In genomic region chr14:57315551-57315950, GRCm38 (mm10) we compare ENCODE assay signal across 13 mouse cellular contexts.
DNase-seq lines count a peak whose midpoint lies in the region; ATAC-seq lines count a peak whose summit lies in the region.
"Had no signal": no experiment of that assay in that cellular context is flagged by ENCODE, and none has a peak within 500 bp of the region (broad histone marks: within the 10 kb centered on the region; RNA-seq: fewer than 3 reads in every experiment).

No protein-coding gene starts in this region.

- H3K9ac ChIP-seq in hindbrain, embryonic 14.5 days, result no peak overlapping the region
- no peak overlapping the region for H3K9ac ChIP-seq in hindbrain, embryonic 13.5 days
- H3K9ac ChIP-seq: liver, embryonic 13.5 days; neural tube, embryonic 12.5 days had no signal

- WGBS in hindbrain, embryonic 10.5 days, result 65% methylated on average over 7 of the region's 7 CpGs
- 55% methylated on average over 7 of the region's 7 CpGs for WGBS in hindbrain, embryonic 14.5 days
- WGBS in hindbrain, embryonic 13.5 days, result 53% methylated on average over 7 of the region's 7 CpGs

- ATAC-seq in hindbrain, embryonic 14.5 days (ENCODE audit: low FRiP score), result no peak
- ATAC-seq in hindbrain, embryonic 13.5 days (ENCODE audit: low FRiP score), result no peak

- H3K36me3 ChIP-seq in hindbrain, embryonic 10.5 days, result no peaks in the 10 kb centered on the region
- no peaks in the 10 kb centered on the region for H3K36me3 ChIP-seq in hindbrain, embryonic 14.5 days (replicated peaks; ENCODE audit: control insufficient read depth, insufficient read depth)
- no peaks in the 10 kb centered on the region for H3K36me3 ChIP-seq in hindbrain, embryonic 13.5 days
- H3K36me3 ChIP-seq: liver, embryonic 13.5 days; neural tube, embryonic 12.5 days had no signal

- peak overlapping the region; percentile 69 for H3K27ac ChIP-seq in hindbrain, embryonic 10.5 days
- H3K27ac ChIP-seq in hindbrain, embryonic 14.5 days, result no peak overlapping the region
- H3K27ac ChIP-seq in hindbrain, embryonic 13.5 days, result 0 out of 2 replicates have a peak overlapping the region, but pooled peaks have one; percentile 42
- H3K27ac ChIP-seq: liver, embryonic 13.5 days; neural tube, embryonic 12.5 days had no signal

- no peaks in the 10 kb centered on the region for H3K27me3 ChIP-seq in hindbrain, embryonic 10.5 days (ENCODE audit: insufficient read depth, poor library complexity, severe bottlenecking)
- H3K27me3 ChIP-seq in hindbrain, embryonic 14.5 days (ENCODE audit: control insufficient read depth, insufficient read depth, low read length), result no peaks in the 10 kb centered on the region
- H3K27me3 ChIP-seq in hindbrain, embryonic 13.5 days, result no peaks in the 10 kb centered on the region
- H3K27me3 ChIP-seq: liver, embryonic 13.5 days; neural tube, embryonic 12.5 days had no signal

- intact Hi-C loops in left cerebral cortex, postnatal 36 days (cut with DNase I), result no loop called here

- H3K4me1 ChIP-seq in hindbrain, embryonic 10.5 days (replicated peaks), result peaks cover 25% of the 10 kb centered on the region
- no peaks in the 10 kb centered on the region for H3K4me1 ChIP-seq in hindbrain, embryonic 14.5 days (replicated peaks; ENCODE audit: control insufficient read depth, insufficient read depth, low read length)
- peaks cover 4% of the 10 kb centered on the region for H3K4me1 ChIP-seq in hindbrain, embryonic 13.5 days (replicated peaks)

- no peaks in the 10 kb centered on the region for H3K9me3 ChIP-seq in hindbrain, embryonic 10.5 days
- no peaks in the 10 kb centered on the region for H3K9me3 ChIP-seq in hindbrain, embryonic 14.5 days (ENCODE audit: control insufficient read depth, low read length)
- no peaks in the 10 kb centered on the region for H3K9me3 ChIP-seq in hindbrain, embryonic 13.5 days
- H3K9me3 ChIP-seq: G1E; liver, embryonic 13.5 days; neural tube, embryonic 12.5 days had no signal

- no peak overlapping the region for H3K4me2 ChIP-seq in hindbrain, embryonic 14.5 days (replicated peaks)
- H3K4me2 ChIP-seq in hindbrain, embryonic 13.5 days, result no peak overlapping the region
- H3K4me2 ChIP-seq: liver, embryonic 13.5 days; neural tube, embryonic 12.5 days had no signal

- H3K4me3 ChIP-seq in hindbrain, embryonic 10.5 days, result no peak overlapping the region
- H3K4me3 ChIP-seq in hindbrain, embryonic 14.5 days (replicated peaks; ENCODE audit: low read length), result no peak overlapping the region
- no peak overlapping the region for H3K4me3 ChIP-seq in hindbrain, embryonic 13.5 days
- H3K4me3 ChIP-seq: liver, embryonic 13.5 days; neural tube, embryonic 12.5 days had no signal

- no peak for DNase-seq in hindbrain, embryonic 10.5 days (ENCODE audit: low spot score)
- DNase-seq in hindbrain, embryonic 14.5 days (ENCODE audit: low spot score), result no peak
- DNase-seq in testis, postnatal 14 days (ENCODE audit: low spot score), result peak; percentile 62
- no peak for DNase-seq in testis, postnatal 10 days (ENCODE audit: low spot score)
- DNase-seq in spleen, postnatal 10 days (ENCODE audit: low spot score in 2 of 2), result no peak
- no peak for DNase-seq in layer of hippocampus, adult 11-12 months (ENCODE audit: low spot score)
- DNase-seq in left cerebral cortex, postnatal 36 days (ENCODE audit: low spot score in 2 of 2), result no peak
- DNase-seq: heart, postnatal 14 days; kidney, adult 18-20 months; liver, embryonic 13.5 days had no signal
